ENCODE assay signal across 13 mouse cellular contexts in the genomic region with DNA sequence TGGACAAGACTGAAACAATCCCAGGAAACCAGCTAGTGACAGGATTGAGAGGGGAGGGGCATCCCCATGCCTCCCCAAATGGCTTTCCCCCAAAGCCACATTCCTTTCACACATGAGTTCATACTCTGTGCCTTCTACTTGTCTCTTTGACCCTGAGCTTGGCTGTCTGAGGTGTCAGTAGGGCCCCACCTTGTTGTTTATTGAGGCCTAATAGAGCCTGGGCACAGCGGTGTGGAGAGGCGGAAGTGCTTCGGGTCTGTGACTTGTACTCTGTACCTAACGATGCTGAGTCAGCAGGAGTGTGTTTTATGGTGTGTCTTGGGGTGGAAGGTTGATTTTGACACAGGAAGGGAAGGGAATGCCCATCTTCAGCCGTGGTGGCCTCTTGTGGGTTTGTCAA. TPM values are rescaled to one million over a fixed set of nuclear protein-coding genes. Genes with fewer than 3 reads are reported as not detected.
DNase-seq lines count a peak whose midpoint lies in the region; ATAC-seq lines count a peak whose summit lies in the region.
"Had no signal": no experiment of that assay in that cellular context is flagged by ENCODE, and none has a peak within 500 bp of the region (broad histone marks: within the 10 kb centered on the region; RNA-seq: fewer than 3 reads in every experiment).

No protein-coding gene starts in this region.

- no peak for DNase-seq in heart, postnatal 36 days
- peak; percentile 60 for DNase-seq in kidney, adult 18-20 months
- peak; percentile 97 for DNase-seq in large intestine, adult 2 months (ENCODE audit: low read depth, low spot score)
- DNase-seq in adrenal gland, postnatal 4 days (ENCODE audit: low spot score in 2 of 2), result no peak
- no peak for DNase-seq in forebrain, embryonic 14.5 days (ENCODE audit: low spot score)
- DNase-seq in hindbrain, embryonic 14.5 days (ENCODE audit: low spot score), result no peak
- DNase-seq: cerebellum, adult 9-10 months; thymus, postnatal 14 days had no signal

- H3K4me2 ChIP-seq in heart, embryonic 15.5 days, result no peak overlapping the region
- no peak overlapping the region for H3K4me2 ChIP-seq in forebrain, embryonic 14.5 days (ENCODE audit: low read length)
- no peak overlapping the region for H3K4me2 ChIP-seq in hindbrain, embryonic 14.5 days (replicated peaks)
- H3K4me2 ChIP-seq: forebrain, embryonic 15.5 days; limb, embryonic 15.5 days had no signal

- no peak; the same call in 1 of the 2 replicates for ATAC-seq in heart, embryonic 15.5 days (replicated peaks; ENCODE audit: insufficient number of reproducible peaks, insufficient read depth, low FRiP score, low read depth)
- no peak for ATAC-seq in forebrain, embryonic 14.5 days
- ATAC-seq in hindbrain, embryonic 14.5 days (ENCODE audit: low FRiP score), result no peak
- ATAC-seq: forebrain, embryonic 15.5 days had no signal

- H3K27me3 ChIP-seq in heart, embryonic 15.5 days, result no peaks in the 10 kb centered on the region
- H3K27me3 ChIP-seq in forebrain, embryonic 14.5 days (replicated peaks; ENCODE audit: control insufficient read depth, insufficient read depth, low read length), result no peaks in the 10 kb centered on the region
- no peaks in the 10 kb centered on the region for H3K27me3 ChIP-seq in hindbrain, embryonic 14.5 days (ENCODE audit: control insufficient read depth, insufficient read depth, low read length)
- H3K27me3 ChIP-seq: forebrain, embryonic 15.5 days; limb, embryonic 15.5 days had no signal

- peaks cover 74% of the 10 kb centered on the region for H3K4me1 ChIP-seq in heart, embryonic 15.5 days (replicated peaks)
- peaks cover 24% of the 10 kb centered on the region for H3K4me1 ChIP-seq in brown adipose tissue, adult 24 weeks (ENCODE audit: control insufficient read depth, insufficient read depth, insufficient read length, low read length)
- no peaks in the 10 kb centered on the region for H3K4me1 ChIP-seq in forebrain, embryonic 14.5 days (ENCODE audit: control insufficient read depth, insufficient read depth, low read length)
- no peaks in the 10 kb centered on the region for H3K4me1 ChIP-seq in hindbrain, embryonic 14.5 days (replicated peaks; ENCODE audit: control insufficient read depth, insufficient read depth, low read length)

- intact Hi-C loops in heart, postnatal 36 days (cut with DNase I), result no loop called here

- 50% methylated on average over 5 of the region's 5 CpGs for WGBS in heart, embryonic 15.5 days
- WGBS in large intestine, adult 2 months, result 21% methylated on average over 5 of the region's 5 CpGs
- 74% methylated on average over 5 of the region's 5 CpGs for WGBS in forebrain, embryonic 14.5 days
- 80% methylated on average over 5 of the region's 5 CpGs for WGBS in hindbrain, embryonic 14.5 days

- no peaks in the 10 kb centered on the region for H3K9me3 ChIP-seq in heart, embryonic 15.5 days (replicated peaks)
- no peaks in the 10 kb centered on the region for H3K9me3 ChIP-seq in forebrain, embryonic 14.5 days (replicated peaks; ENCODE audit: control insufficient read depth, low read length)
- no peaks in the 10 kb centered on the region for H3K9me3 ChIP-seq in hindbrain, embryonic 14.5 days (ENCODE audit: control insufficient read depth, low read length)
- H3K9me3 ChIP-seq: forebrain, embryonic 15.5 days; limb, embryonic 15.5 days had no signal

- peak overlapping the region; percentile 71 for H3K27ac ChIP-seq in heart, embryonic 15.5 days
- 0 out of 2 replicates have a peak overlapping the region, but pooled peaks have one; percentile 6 for H3K27ac ChIP-seq in brown adipose tissue, adult 24 weeks (replicated peaks; ENCODE audit: low read depth, low read length)
- H3K27ac ChIP-seq in forebrain, embryonic 14.5 days (ENCODE audit: low read depth, low read length), result no peak overlapping the region
- H3K27ac ChIP-seq in hindbrain, embryonic 14.5 days, result no peak overlapping the region
- H3K27ac ChIP-seq: forebrain, embryonic 15.5 days; limb, embryonic 15.5 days had no signal

- H3K36me3 ChIP-seq in heart, embryonic 15.5 days, result peaks cover 17% of the 10 kb centered on the region; the same call in 1 of the 2 replicates
- no peaks in the 10 kb centered on the region for H3K36me3 ChIP-seq in forebrain, embryonic 14.5 days (ENCODE audit: control insufficient read depth, insufficient read depth, low read length)
- no peaks in the 10 kb centered on the region for H3K36me3 ChIP-seq in hindbrain, embryonic 14.5 days (replicated peaks; ENCODE audit: control insufficient read depth, insufficient read depth)
- H3K36me3 ChIP-seq: forebrain, embryonic 15.5 days; limb, embryonic 15.5 days had no signal

- no peak overlapping the region for H3K9ac ChIP-seq in heart, embryonic 15.5 days
- no peak overlapping the region for H3K9ac ChIP-seq in forebrain, embryonic 14.5 days (ENCODE audit: low read length)
- no peak overlapping the region for H3K9ac ChIP-seq in hindbrain, embryonic 14.5 days
- H3K9ac ChIP-seq: forebrain, embryonic 15.5 days; limb, embryonic 15.5 days had no signal

- H3K4me3 ChIP-seq in heart, embryonic 15.5 days, result no peak overlapping the region
- H3K4me3 ChIP-seq in brown adipose tissue, adult 24 weeks (ENCODE audit: insufficient read depth, low read depth, low read length), result no peak overlapping the region
- H3K4me3 ChIP-seq in forebrain, embryonic 14.5 days (ENCODE audit: low read depth, low read length), result no peak overlapping the region
- no peak overlapping the region for H3K4me3 ChIP-seq in hindbrain, embryonic 14.5 days (replicated peaks; ENCODE audit: low read length)
- H3K4me3 ChIP-seq: forebrain, embryonic 15.5 days; limb, embryonic 15.5 days; myocyte had no signal

RNA-seq across cellular contexts. Expression of gene Mical2, which starts 26.4 kb away (rescaled TPM):
- 132 and 134 TPM in 2 replicates for polyA plus RNA-seq in heart, embryonic 15.5 days (2015; fragmentation: Nextera tagmentation; extraction: Ambion mirVana)
- total RNA-seq in heart, postnatal 36 days (2021), result 100 to 1,000 TPM in 1 of 2 experiments, 10 to 100 TPM in 1; 80.8 to 101 TPM
- 11.3 and 18.7 TPM in 2 replicates for polyA plus RNA-seq in brown adipose tissue, adult 24 weeks (2012; ENCODE audit: insufficient read depth, insufficient read length, missing spikeins)
- 18.2 and 30.2 TPM in 2 replicates for polyA plus RNA-seq in large intestine, adult 2 months (2012; rRNA removed)
- total RNA-seq in adrenal gland, postnatal 4 days (2021), result 10 to 100 TPM; 25.2 TPM
- 2.6 and 6.2 TPM in 2 replicates for polyA plus RNA-seq in forebrain, embryonic 14.5 days (2014; fragmentation: Nextera tagmentation; extraction: Ambion mirVana)
- 3.8 and 4.0 TPM in 2 replicates for polyA plus RNA-seq in hindbrain, embryonic 14.5 days (2014; fragmentation: Nextera tagmentation; extraction: Ambion mirVana)

Comparison
In these comparisons a context has a peak if more than half of its experiments do, and no peak if none do; other contexts are left out.
1. H3K27ac ChIP-seq: peak in heart, embryonic 15.5 days (single experiment) and brown adipose tissue, adult 24 weeks (single experiment); none in forebrain, embryonic 14.5 days (single experiment) and hindbrain, embryonic 14.5 days (single experiment).
2. DNase-seq: peak in kidney, adult 18-20 months (single experiment) and large intestine, adult 2 months (single experiment); none in heart, postnatal 36 days (0 of 2), adrenal gland, postnatal 4 days (0 of 2), forebrain, embryonic 14.5 days (single experiment) and hindbrain, embryonic 14.5 days (single experiment).